Mouse (Mus musculus): ENCODE data around the gene AL732309.1.

The AL732309.1 gene

GRCm38 (mm10) chr2:25213266-25213865, 33.3 kb downstream of the AL732309.1 start:
- no peak for DNase-seq (ENCODE audit: low spot score in 2 of 2)

GRCm38 (mm10) chr2:25211121-25211670, 35.5 kb downstream of the AL732309.1 start, which contains the start of gene Nelfb:
Gene Nelfb (minus strand): TSS chr2:25211489.
- peak; percentile 68 to 72 for DNase-seq (ENCODE audit: low spot score in 2 of 2)

- no peak for DNase-seq (ENCODE audit: low spot score in 2 of 2)
These were observed 36.0 kb downstream of the AL732309.1 start for GRCm38 (mm10) chr2:25210686-25211085.

GRCm38 (mm10) chr2:25207593-25207992, 39.1 kb downstream of the AL732309.1 start:
- DNase-seq (ENCODE audit: low spot score in 2 of 2) = no peak

GRCm38 (mm10) chr2:25203631-25204214, 42.9 kb downstream of the AL732309.1 start:
- no peak for DNase-seq (ENCODE audit: low spot score in 2 of 2)

GRCm38 (mm10) chr2:25200631-25201030, 46.0 kb downstream of the AL732309.1 start:
- DNase-seq (ENCODE audit: low spot score in 2 of 2) = no peak

- no peak for DNase-seq (ENCODE audit: low spot score in 2 of 2)
These were observed 48.7 kb downstream of the AL732309.1 start for GRCm38 (mm10) chr2:25197946-25198345.

GRCm38 (mm10) chr2:25197191-25197590, 49.5 kb downstream of the AL732309.1 start:
- no peak for DNase-seq (ENCODE audit: low spot score in 2 of 2)

GRCm38 (mm10) chr2:25196172-25196954, 50.3 kb downstream of the AL732309.1 start, which contains the start of gene Tor4a:
Gene Tor4a (minus strand): TSS chr2:25196886.
- no peak for DNase-seq (ENCODE audit: low spot score in 2 of 2)

GRCm38 (mm10) chr2:25195211-25196156, 51.2 kb downstream of the AL732309.1 start:
- DNase-seq (ENCODE audit: low spot score in 2 of 2) = no peak

Measured in frontal cortex, postnatal 25 days (tissue).